Mouse (Mus musculus) midbrain, embryonic 16.5 days (tissue): ENCODE data around the gene Slc24a4. TPM values are rescaled to one million over a fixed set of nuclear protein-coding genes. Genes with fewer than 3 reads are reported as not detected.
A peak's percentile ranks its signal among the peaks of the same experiment; 100 is the strongest.

ENCODE experiments used
- ATAC-seq: fragments of 200-750 bp; cut with Nextera tagmentation; 2 replicates; pipeline ENCODE4 v1.8.0; 2017; ENCODE audit warnings: moderate TSS enrichment
- H3K27ac ChIP-seq: fragments of 300-500 bp; sonication (generic); 2 replicates; pipeline ENCODE4 v1.5.1; 2014; ENCODE audit warnings: mild to moderate bottlenecking, low read length, mixed read lengths
- H3K27me3 ChIP-seq: fragments of 300-500 bp; sonication (generic); 2 replicates; pipeline ENCODE4 v1.6.1; 2014; ENCODE audit warnings: low read depth, low read length, mixed read lengths; ENCODE audit not compliant: control insufficient read depth, insufficient read depth
- H3K36me3 ChIP-seq: fragments of 300-500 bp; sonication (generic); 2 replicates; pipeline ENCODE4 v1.6.1; 2014; ENCODE audit warnings: mild to moderate bottlenecking, low read length, moderate library complexity, mixed read lengths; ENCODE audit not compliant: control insufficient read depth, insufficient read depth
- H3K4me1 ChIP-seq: fragments of 300-500 bp; sonication (generic); 2 replicates; pipeline ENCODE4 v1.6.1; 2014; ENCODE audit warnings: mild to moderate bottlenecking, low read length, mixed read lengths; ENCODE audit not compliant: control insufficient read depth, insufficient read depth
- H3K4me2 ChIP-seq: fragments of 300-500 bp; sonication (generic); 2 replicates; pipeline ENCODE4 v1.6.1; 2014; ENCODE audit warnings: mild to moderate bottlenecking, low read length, mixed read lengths
- H3K4me3 ChIP-seq: fragments of 300-500 bp; sonication (generic); 2 replicates; pipeline ENCODE4 v1.5.1; 2014; ENCODE audit warnings: low read depth, mild to moderate bottlenecking, low read length, moderate library complexity, mixed read lengths
- H3K9ac ChIP-seq: fragments of 300-500 bp; sonication (generic); 2 replicates; pipeline ENCODE4 v1.6.1; 2014; ENCODE audit warnings: low read depth, low read length, mixed read lengths
- H3K9me3 ChIP-seq: fragments of 300-500 bp; sonication (generic); replicated peaks from 2 replicates; pipeline ENCODE4 v1.6.1; 2014; ENCODE audit warnings: mild to moderate bottlenecking, low read length, mixed read lengths; ENCODE audit not compliant: control insufficient read depth, poor library complexity, severe bottlenecking
- WGBS: fragments of 180-500 bp; shearing (Covaris S2); extraction: QIAGEN DNeasy Blood & Tissue Kit; methylation state at CpG from one replicate; pipeline ENCODE4 v1.1.7; 2014; 5-methylcytosine and 5-hydroxymethylcytosine counted together
- polyA plus RNA-seq: library from polyadenylated mRNA; unstranded; fragments of >200 nt; fragmentation: Nextera tagmentation; extraction: Ambion mirVana; gene quantifications from 2 replicates; pipeline ENCODE4 v1.2.1, GENCODE M21; 2015

Slc24a4 gene
- polyA plus RNA-seq, 1 experiment from 2014 or later: 1.7 TPM

- no peaks in the 10 kb centered on the region for H3K36me3 ChIP-seq
- H3K4me3 ChIP-seq: no peak overlapping the region
- no peak for ATAC-seq
- H3K4me1 ChIP-seq: peaks cover under 1% of the 10 kb centered on the region
- H3K27me3 ChIP-seq: peaks cover 3% of the 10 kb centered on the region; the same call in 1 of the 2 replicates
- H3K27ac ChIP-seq: no peak overlapping the region
- no peak overlapping the region for H3K4me2 ChIP-seq
- no peak overlapping the region for H3K9ac ChIP-seq
- 41% methylated on average over 2 of the region's 2 CpGs for WGBS
- H3K9me3 ChIP-seq: no peaks in the 10 kb centered on the region
These were observed 160.3 kb downstream of the Slc24a4 start for GRCm38 (mm10) chr12:102288846-102289245.

DNA sequence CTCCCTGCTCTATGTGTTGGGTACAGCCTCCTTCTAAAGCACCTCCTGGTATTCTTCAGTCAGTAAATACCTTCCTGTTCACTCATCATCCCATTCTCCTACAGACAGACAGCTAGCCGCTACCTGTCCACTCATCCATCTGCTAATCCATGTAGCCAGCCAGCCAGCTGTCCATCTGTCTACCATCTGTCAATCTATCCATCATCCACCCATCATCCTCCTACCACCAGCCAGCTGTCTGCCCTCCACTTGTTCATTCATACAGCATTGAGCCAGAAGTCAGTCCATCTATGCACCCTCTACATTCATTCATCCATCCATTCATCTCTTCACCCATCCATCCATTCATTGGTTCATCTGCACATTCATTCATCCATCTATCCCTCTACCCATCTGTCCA is 161.0 kb downstream of the Slc24a4 start:
- ATAC-seq: no peak
- Histone ChIP-seq H3K36me3 (no peaks in the 10 kb centered on the region), H3K4me1 (no peaks in the 10 kb centered on the region), H3K9ac (no peak overlapping the region), H3K9me3 (no peaks in the 10 kb centered on the region), H3K27me3 (no peaks in the 10 kb centered on the region), H3K27ac (no peak overlapping the region), H3K4me3 (no peak overlapping the region), H3K4me2 (no peak overlapping the region)
- 100% methylated on average over 1 of the region's 1 CpGs for WGBS

DNA sequence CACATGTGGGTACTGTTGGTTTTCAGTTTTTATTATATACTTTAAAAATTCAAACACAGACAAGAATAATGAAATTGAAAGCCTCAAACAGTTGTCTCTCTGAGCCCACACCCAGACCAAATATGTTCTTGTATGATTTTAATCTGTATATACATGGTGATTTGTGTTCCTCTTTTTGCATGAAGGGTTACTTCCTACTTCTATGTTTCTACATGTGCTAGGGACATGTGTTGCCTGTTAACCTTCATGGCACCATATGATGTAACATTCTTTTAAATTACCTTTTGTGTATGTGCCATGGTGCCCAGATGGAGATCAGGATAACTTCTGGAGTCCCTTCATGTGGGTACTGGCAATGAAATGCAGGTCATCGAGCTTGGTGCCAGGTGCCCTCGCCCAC is 162.1 kb downstream of the Slc24a4 start:
- WGBS: 89% methylated on average over 2 of the region's 2 CpGs
- no peak for ATAC-seq
- no peak overlapping the region for H3K9ac ChIP-seq

GRCm38 (mm10) chr12:102291686-102292085 is 163.2 kb downstream of the Slc24a4 start:
- no peak overlapping the region for H3K4me2 ChIP-seq
- no peak for ATAC-seq

More for the DNA sequence above, 162.1 kb downstream of the Slc24a4 start:
- Histone ChIP-seq H3K27ac (no peak overlapping the region), H3K4me3 (no peak overlapping the region), H3K4me1 (no peaks in the 10 kb centered on the region), H3K36me3 (no peaks in the 10 kb centered on the region), H3K9me3 (no peaks in the 10 kb centered on the region), H3K27me3 (no peaks in the 10 kb centered on the region), H3K4me2 (no peak overlapping the region)

GRCm38 (mm10) chr12:102292501-102293215 is 164.1 kb downstream of the Slc24a4 start:
- Histone ChIP-seq H3K4me1 (no peaks in the 10 kb centered on the region), H3K36me3 (no peaks in the 10 kb centered on the region), H3K27ac (no peak overlapping the region), H3K4me2 (no peak overlapping the region), H3K9ac (no peak overlapping the region), H3K4me3 (no peak overlapping the region), H3K9me3 (no peaks in the 10 kb centered on the region), H3K27me3 (no peaks in the 10 kb centered on the region)
- WGBS: 87% methylated on average over 7 of the region's 7 CpGs
- ATAC-seq: no peak

More at GRCm38 (mm10) chr12:102291686-102292085, 163.2 kb downstream of the Slc24a4 start:
- no peaks in the 10 kb centered on the region for H3K4me1 ChIP-seq
- no peaks in the 10 kb centered on the region for H3K9me3 ChIP-seq
- H3K4me3 ChIP-seq: no peak overlapping the region
- no peaks in the 10 kb centered on the region for H3K27me3 ChIP-seq
- H3K9ac ChIP-seq: no peak overlapping the region
- no peaks in the 10 kb centered on the region for H3K36me3 ChIP-seq
- 61% methylated on average over 6 of the region's 6 CpGs for WGBS
- H3K27ac ChIP-seq: no peak overlapping the region

DNA sequence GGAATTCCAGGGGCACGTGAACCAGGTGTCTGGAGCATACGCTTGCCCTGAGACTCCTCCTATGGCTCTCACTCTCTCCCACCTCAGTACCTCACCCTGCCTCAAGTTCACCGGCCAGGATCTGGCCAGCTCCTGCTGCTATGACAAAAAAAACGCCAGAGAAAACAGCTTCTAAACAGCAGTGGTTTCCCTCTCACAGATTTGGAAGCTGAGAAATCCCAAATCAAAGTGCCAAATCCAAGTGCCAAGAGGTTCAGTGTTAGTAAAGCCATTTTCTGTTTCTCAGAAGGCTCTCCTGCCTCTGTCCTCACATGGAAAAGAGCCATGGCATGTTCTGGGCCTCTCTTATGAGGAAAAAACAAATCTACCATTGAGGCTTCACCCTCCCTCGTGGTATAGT is 166.1 kb downstream of the Slc24a4 start:
- no peaks in the 10 kb centered on the region for H3K36me3 ChIP-seq
- H3K27me3 ChIP-seq: no peaks in the 10 kb centered on the region
- no peak for ATAC-seq
- WGBS: 77% methylated on average over 5 of the region's 5 CpGs
- no peaks in the 10 kb centered on the region for H3K9me3 ChIP-seq
- H3K27ac ChIP-seq: no peak overlapping the region
- no peak overlapping the region for H3K9ac ChIP-seq
- H3K4me2 ChIP-seq: no peak overlapping the region
- H3K4me3 ChIP-seq: no peak overlapping the region
- no peaks in the 10 kb centered on the region for H3K4me1 ChIP-seq

GRCm38 (mm10) chr12:102295230-102295629 is 166.7 kb downstream of the Slc24a4 start:
- 0 out of 2 replicates have a peak overlapping the region, but pooled peaks have one; percentile 10 for H3K9ac ChIP-seq
- 0 out of 2 replicates have a peak, but pooled peaks have one; percentile 8 for ATAC-seq
- 74% methylated on average over 7 of the region's 7 CpGs for WGBS
- no peaks in the 10 kb centered on the region for H3K4me1 ChIP-seq
- H3K4me2 ChIP-seq: no peak overlapping the region
- H3K27ac ChIP-seq: no peak overlapping the region
- H3K36me3 ChIP-seq: no peaks in the 10 kb centered on the region
- no peaks in the 10 kb centered on the region for H3K9me3 ChIP-seq
- no peaks in the 10 kb centered on the region for H3K27me3 ChIP-seq
- H3K4me3 ChIP-seq: no peak overlapping the region

DNA sequence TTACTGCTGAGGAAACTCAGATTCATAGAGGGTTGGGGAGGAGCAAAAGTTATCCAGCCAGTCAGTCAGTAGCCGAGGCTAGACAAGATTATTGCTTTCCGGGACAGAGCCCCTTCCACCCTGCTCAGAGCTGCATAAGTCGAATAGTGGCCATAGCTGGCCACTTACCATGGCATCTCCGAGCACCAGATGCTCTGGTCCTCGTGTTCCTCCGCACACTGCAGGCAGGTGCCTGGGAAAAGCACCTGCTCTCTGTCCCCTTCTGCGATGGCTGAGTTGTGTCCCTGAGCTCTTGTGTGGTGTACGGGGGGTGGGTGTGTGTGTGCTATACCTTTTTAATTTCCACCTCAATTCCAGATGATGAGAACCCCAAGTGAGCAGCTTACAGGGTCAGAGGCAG is 167.1 kb downstream of the Slc24a4 start:
- 0 out of 2 replicates have a peak, but pooled peaks have one; percentile 11 for ATAC-seq
- Histone ChIP-seq H3K36me3 (no peaks in the 10 kb centered on the region), H3K4me3 (no peak overlapping the region), H3K4me1 (no peaks in the 10 kb centered on the region), H3K9me3 (no peaks in the 10 kb centered on the region), H3K4me2 (no peak overlapping the region), H3K27ac (no peak overlapping the region), H3K27me3 (no peaks in the 10 kb centered on the region), H3K9ac (0 out of 2 replicates have a peak overlapping the region, but pooled peaks have one; percentile 10)
- WGBS: 81% methylated on average over 8 of the region's 8 CpGs

DNA sequence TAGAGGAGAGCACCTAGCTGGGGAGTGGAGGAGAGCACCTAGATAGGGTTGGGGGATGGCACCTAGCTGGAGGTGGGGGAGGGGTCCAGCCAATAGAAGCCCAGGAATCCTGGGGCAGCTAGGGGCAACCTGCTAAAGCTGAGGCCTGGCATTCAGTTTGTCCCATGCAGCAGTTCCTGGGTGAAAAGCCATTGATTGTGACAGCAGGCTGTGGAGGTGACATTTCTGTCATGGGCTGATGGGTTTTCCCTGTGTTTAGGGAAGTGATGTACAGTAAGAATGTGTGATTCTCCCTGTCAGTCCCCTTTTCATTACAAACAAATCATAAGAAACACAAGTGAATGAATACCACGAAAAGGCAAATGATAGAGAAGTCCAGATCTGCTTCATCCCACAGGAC is 167.8 kb downstream of the Slc24a4 start:
- WGBS: 73% methylated on average over 1 of the region's 1 CpGs
- H3K9me3 ChIP-seq: no peaks in the 10 kb centered on the region
- H3K4me3 ChIP-seq: no peak overlapping the region

More for the DNA sequence above, 167.8 kb downstream of the Slc24a4 start:
- no peak overlapping the region for H3K27ac ChIP-seq
- no peaks in the 10 kb centered on the region for H3K36me3 ChIP-seq
- H3K9ac ChIP-seq: no peak overlapping the region
- no peak for ATAC-seq
- no peaks in the 10 kb centered on the region for H3K4me1 ChIP-seq
- H3K27me3 ChIP-seq: no peaks in the 10 kb centered on the region
- no peak overlapping the region for H3K4me2 ChIP-seq
